Mouse (Mus musculus): ENCODE measurements at regions not wholly inside any gene's neighbourhood (a gene's known extent, or its start where the extent isn't known, plus 50 kb on each side); places are given as distances from the start of the nearest gene placed in this dataset.
A peak's percentile ranks its signal among the peaks of the same experiment; 100 is the strongest.
"Not testable (repeated sequence)": the region's sequence is repeated elsewhere in the genome, so short reads cannot be mapped to it uniquely, and the experiment has no call there.

GRCm38 (mm10) chr3:8264366-8265033 is 1345.4 kb downstream of the Zfp704 start:
- WGBS: 58% methylated on average over 4 of the region's 4 CpGs
- Histone ChIP-seq H3K27ac (no peak overlapping the region), H3K4me1 (no peaks in the 10 kb centered on the region), H3K36me3 (no peaks in the 10 kb centered on the region), H3K27me3 (replicated peaks) (no peaks in the 10 kb centered on the region), H3K4me2 (replicated peaks) (no peak overlapping the region), H3K4me3 (no peak overlapping the region), H3K9ac (no peak overlapping the region), H3K9me3 (no peaks in the 10 kb centered on the region)
- no peak for ATAC-seq (ENCODE audit: low FRiP score, low read depth)

GRCm38 (mm10) chr3:8257293-8257692 is 1352.6 kb downstream of the Zfp704 start:
- H3K9me3 ChIP-seq: no peaks in the 10 kb centered on the region
- H3K27me3 ChIP-seq (replicated peaks): no peaks in the 10 kb centered on the region
- H3K4me3 ChIP-seq: no peak overlapping the region
- H3K4me1 ChIP-seq: no peaks in the 10 kb centered on the region
- H3K27ac ChIP-seq: no peak overlapping the region
- no peak overlapping the region for H3K4me2 ChIP-seq (replicated peaks)
- H3K36me3 ChIP-seq: no peaks in the 10 kb centered on the region
- H3K9ac ChIP-seq: no peak overlapping the region
- no peak for ATAC-seq (ENCODE audit: low FRiP score, low read depth)

GRCm38 (mm10) chr3:8252311-8252710 is 1357.6 kb downstream of the Zfp704 start:
- no peaks in the 10 kb centered on the region for H3K9me3 ChIP-seq
- ATAC-seq (ENCODE audit: low FRiP score, low read depth): no peak
- H3K4me1 ChIP-seq: no peaks in the 10 kb centered on the region
- no peak overlapping the region for H3K27ac ChIP-seq
- H3K4me2 ChIP-seq (replicated peaks): no peak overlapping the region
- H3K27me3 ChIP-seq (replicated peaks): no peaks in the 10 kb centered on the region
- H3K36me3 ChIP-seq: no peaks in the 10 kb centered on the region
- no peak overlapping the region for H3K9ac ChIP-seq
- 90% methylated on average over 2 of the region's 2 CpGs for WGBS
- H3K4me3 ChIP-seq: no peak overlapping the region

GRCm38 (mm10) chr3:8248911-8249310 is 1361.0 kb downstream of the Zfp704 start:
- no peaks in the 10 kb centered on the region for H3K4me1 ChIP-seq
- H3K36me3 ChIP-seq: no peaks in the 10 kb centered on the region
- no peaks in the 10 kb centered on the region for H3K27me3 ChIP-seq (replicated peaks)
- 83% methylated on average over 1 of the region's 1 CpGs for WGBS
- no peak overlapping the region for H3K4me2 ChIP-seq (replicated peaks)
- H3K27ac ChIP-seq: no peak overlapping the region
- H3K9me3 ChIP-seq: no peaks in the 10 kb centered on the region
- H3K4me3 ChIP-seq: no peak overlapping the region
- no peak overlapping the region for H3K9ac ChIP-seq
- no peak for ATAC-seq (ENCODE audit: low FRiP score, low read depth)

GRCm38 (mm10) chr3:8245822-8246221 is 1364.1 kb downstream of the Zfp704 start:
- not testable (repeated sequence) for H3K4me2 ChIP-seq (replicated peaks); H3K4me1 ChIP-seq; H3K9me3 ChIP-seq; H3K27me3 ChIP-seq (replicated peaks); H3K27ac ChIP-seq; ATAC-seq (ENCODE audit: low FRiP score, low read depth); H3K9ac ChIP-seq; H3K36me3 ChIP-seq; H3K4me3 ChIP-seq
- WGBS: 23% methylated on average over 1 of the region's 1 CpGs

- WGBS: 67% methylated on average over 2 of the region's 2 CpGs
- H3K9ac ChIP-seq; H3K27me3 ChIP-seq (replicated peaks); H3K4me3 ChIP-seq; H3K4me2 ChIP-seq (replicated peaks); ATAC-seq (ENCODE audit: low FRiP score, low read depth); H3K27ac ChIP-seq; H3K4me1 ChIP-seq; H3K9me3 ChIP-seq; H3K36me3 ChIP-seq: not testable (repeated sequence)
Measured at GRCm38 (mm10) chr3:8245195-8245789, 1364.6 kb downstream of the Zfp704 start.

GRCm38 (mm10) chr3:8244526-8245194 is 1365.2 kb downstream of the Zfp704 start:
- not testable (repeated sequence) for ATAC-seq (ENCODE audit: low FRiP score, low read depth); H3K4me3 ChIP-seq; H3K27ac ChIP-seq; H3K27me3 ChIP-seq (replicated peaks); H3K9me3 ChIP-seq; H3K4me2 ChIP-seq (replicated peaks); H3K4me1 ChIP-seq; H3K36me3 ChIP-seq; H3K9ac ChIP-seq
- WGBS: 93% methylated on average over 4 of the region's 4 CpGs

- H3K27ac ChIP-seq: no peak overlapping the region
- H3K9me3 ChIP-seq: no peaks in the 10 kb centered on the region
- no peak overlapping the region for H3K4me3 ChIP-seq
- ATAC-seq (ENCODE audit: low FRiP score, low read depth): no peak
- no peaks in the 10 kb centered on the region for H3K27me3 ChIP-seq (replicated peaks)
- H3K4me1 ChIP-seq: no peaks in the 10 kb centered on the region
- H3K9ac ChIP-seq: no peak overlapping the region
- no peak overlapping the region for H3K4me2 ChIP-seq (replicated peaks)
- H3K36me3 ChIP-seq: no peaks in the 10 kb centered on the region
- WGBS: 64% methylated on average over 6 of the region's 6 CpGs
Measured at GRCm38 (mm10) chr3:8206623-8207404, 1403.1 kb downstream of the Zfp704 start.

- no peak for ATAC-seq (ENCODE audit: low FRiP score, low read depth)
- Histone ChIP-seq H3K27ac (no peak overlapping the region), H3K9ac (no peak overlapping the region), H3K4me1 (no peaks in the 10 kb centered on the region), H3K9me3 (no peaks in the 10 kb centered on the region), H3K4me3 (no peak overlapping the region), H3K36me3 (no peaks in the 10 kb centered on the region), H3K27me3 (replicated peaks) (no peaks in the 10 kb centered on the region), H3K4me2 (replicated peaks) (no peak overlapping the region)
- 80% methylated on average over 4 of the region's 4 CpGs for WGBS
Measured at GRCm38 (mm10) chr3:8163030-8163429, 1446.9 kb downstream of the Zfp704 start.

GRCm38 (mm10) chr3:8161997-8162756 is 1447.7 kb downstream of the Zfp704 start:
- Histone ChIP-seq H3K9me3 (no peaks in the 10 kb centered on the region), H3K36me3 (no peaks in the 10 kb centered on the region), H3K27ac (no peak overlapping the region), H3K27me3 (replicated peaks) (no peaks in the 10 kb centered on the region), H3K4me3 (no peak overlapping the region), H3K4me1 (no peaks in the 10 kb centered on the region), H3K4me2 (replicated peaks) (no peak overlapping the region), H3K9ac (no peak overlapping the region)
- WGBS: 92% methylated on average over 4 of the region's 4 CpGs
- ATAC-seq (ENCODE audit: low FRiP score, low read depth): peak; percentile 63; the same call in 1 of the 2 replicates

- no peak overlapping the region for H3K27ac ChIP-seq
- no peaks in the 10 kb centered on the region for H3K27me3 ChIP-seq (replicated peaks)
- H3K9me3 ChIP-seq: 0 out of 2 replicates have a peak, but pooled peaks cover 8% of the 10 kb centered on the region
- no peak for ATAC-seq (ENCODE audit: low FRiP score, low read depth)
- no peaks in the 10 kb centered on the region for H3K4me1 ChIP-seq
- WGBS: 91% methylated on average over 2 of the region's 2 CpGs
- no peaks in the 10 kb centered on the region for H3K36me3 ChIP-seq
- no peak overlapping the region for H3K4me2 ChIP-seq (replicated peaks)
- H3K4me3 ChIP-seq: no peak overlapping the region
- H3K9ac ChIP-seq: no peak overlapping the region
Measured at GRCm38 (mm10) chr3:8143016-8143415, 1466.9 kb downstream of the Zfp704 start.

- no peaks in the 10 kb centered on the region for H3K4me1 ChIP-seq
- 84% methylated on average over 3 of the region's 3 CpGs for WGBS
- no peak overlapping the region for H3K4me3 ChIP-seq
- H3K27ac ChIP-seq: no peak overlapping the region
- H3K9me3 ChIP-seq: 0 out of 2 replicates have a peak, but pooled peaks cover 4% of the 10 kb centered on the region
- no peak overlapping the region for H3K9ac ChIP-seq
- no peaks in the 10 kb centered on the region for H3K27me3 ChIP-seq (replicated peaks)
- no peak for ATAC-seq (ENCODE audit: low FRiP score, low read depth)
- H3K36me3 ChIP-seq: no peaks in the 10 kb centered on the region
- no peak overlapping the region for H3K4me2 ChIP-seq (replicated peaks)
Measured at GRCm38 (mm10) chr3:8142190-8142589, 1467.7 kb downstream of the Zfp704 start.

Measured in neural tube, embryonic 12.5 days (tissue).